Mouse (Mus musculus): ENCODE measurements around the gene Dus2.

GRCm38 (mm10) chr8:106016284-106016683 lies 25.1 kb downstream of the Dus2 start:
- no peak for TF ChIP-seq POLR2A (IDR thresholded peaks at IDR 0.05; ENCODE audit: control insufficient read depth, extremely low read depth, insufficient read depth, low read length, poor library complexity)
- TF ChIP-seq CTCF (IDR thresholded peaks at IDR 0.05; ENCODE audit: borderline replicate concordance, control insufficient read depth, extremely low read depth, insufficient read depth, low read length, poor library complexity) = no peak

All from thymus, adult 2 months (tissue).